Mouse (Mus musculus): ENCODE measurements around the gene Gm11564.
"Not testable (repeated sequence)": the region's sequence is repeated elsewhere in the genome, so short reads cannot be mapped to it uniquely, and the experiment has no call there.

The Gm11564 gene

DNA sequence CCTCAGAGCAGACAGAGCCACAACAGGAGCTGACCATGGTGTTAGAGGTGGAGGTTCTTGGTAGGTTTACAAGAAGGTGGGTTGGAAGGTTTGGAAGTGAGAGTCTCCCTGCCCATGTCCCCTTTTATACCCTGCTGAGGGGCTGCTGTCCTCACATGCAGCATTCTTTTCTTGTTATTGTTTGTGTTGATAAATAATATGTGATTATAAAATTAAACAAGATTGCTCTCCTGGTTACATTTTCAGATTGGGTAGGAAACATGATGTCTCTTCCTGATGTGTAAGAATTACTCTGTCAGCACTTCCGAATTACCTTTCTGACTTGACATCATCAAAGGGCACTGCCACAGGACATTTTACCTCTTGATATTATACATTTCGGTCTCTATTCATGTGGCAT, at the start of gene Gm11564:
TSS of gene Gm11564 (minus strand) at position 101 of the 400 bp plus-strand sequence.
- not testable (repeated sequence) for ATAC-seq (ENCODE audit: insufficient number of reproducible peaks, low FRiP score, low TSS enrichment)

DNA sequence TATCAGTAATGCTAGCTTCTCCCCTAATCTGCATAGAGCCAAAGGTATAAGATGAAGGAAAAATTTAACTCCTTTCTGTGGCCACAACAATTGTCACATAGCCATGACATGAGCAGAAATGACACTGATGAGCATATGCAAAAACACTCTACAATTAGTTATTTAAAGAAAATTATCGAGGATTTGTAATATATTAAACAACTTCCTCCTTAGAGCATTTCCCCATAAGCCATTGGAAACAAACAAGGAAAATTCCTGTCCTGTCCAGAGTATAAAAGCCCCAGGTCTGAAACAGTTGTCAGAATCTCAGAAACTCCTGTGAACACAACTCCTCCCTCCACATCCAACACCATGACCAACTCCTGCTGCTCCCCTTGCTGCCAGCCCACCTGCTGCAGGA, 48.7 kb upstream of the Gm11564 start, which contains the start of gene Gm11559:
TSS of gene Gm11559 (plus strand) at position 301 of the 400 bp plus-strand sequence.
- ATAC-seq (ENCODE audit: insufficient number of reproducible peaks, low FRiP score, low TSS enrichment): not testable (repeated sequence)

- ATAC-seq (ENCODE audit: insufficient number of reproducible peaks, low FRiP score, low TSS enrichment): no peak
Observed at GRCm38 (mm10) chr11:99858761-99859160, 43.3 kb upstream of the Gm11564 start.

GRCm38 (mm10) chr11:99857617-99858016, 42.2 kb upstream of the Gm11564 start, which contains the start of gene Gm11568:
Gm11568 (plus strand) TSS chr11:99857917.
- no peak for ATAC-seq (ENCODE audit: insufficient number of reproducible peaks, low FRiP score, low TSS enrichment)

GRCm38 (mm10) chr11:99854121-99854520, 38.7 kb upstream of the Gm11564 start:
- ATAC-seq (ENCODE audit: insufficient number of reproducible peaks, low FRiP score, low TSS enrichment): no peak

DNA sequence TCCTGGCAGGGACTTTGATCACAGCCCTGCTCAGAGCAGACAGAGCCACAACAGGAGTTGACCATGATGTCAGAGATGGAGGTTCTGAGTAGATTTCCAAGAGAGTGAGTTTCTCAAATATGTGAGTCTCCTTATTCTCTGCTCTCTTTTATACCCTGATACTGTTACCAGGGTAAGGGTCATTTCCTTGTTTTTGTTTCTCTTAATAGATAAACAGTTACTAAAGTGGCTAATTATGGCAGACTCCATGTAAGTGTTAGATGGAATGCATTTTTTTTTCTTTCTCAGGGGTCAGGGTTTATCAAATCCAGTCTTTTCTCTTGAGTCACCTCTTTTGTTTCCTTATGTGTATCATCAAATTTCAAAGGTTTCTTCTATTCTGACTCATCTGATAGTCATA, 36.0 kb upstream of the Gm11564 start, which contains the start of gene Krtap4-16:
TSS of gene Krtap4-16 (minus strand) at position 101 of the 400 bp plus-strand sequence.
- no peak for ATAC-seq (ENCODE audit: insufficient number of reproducible peaks, low FRiP score, low TSS enrichment)

DNA sequence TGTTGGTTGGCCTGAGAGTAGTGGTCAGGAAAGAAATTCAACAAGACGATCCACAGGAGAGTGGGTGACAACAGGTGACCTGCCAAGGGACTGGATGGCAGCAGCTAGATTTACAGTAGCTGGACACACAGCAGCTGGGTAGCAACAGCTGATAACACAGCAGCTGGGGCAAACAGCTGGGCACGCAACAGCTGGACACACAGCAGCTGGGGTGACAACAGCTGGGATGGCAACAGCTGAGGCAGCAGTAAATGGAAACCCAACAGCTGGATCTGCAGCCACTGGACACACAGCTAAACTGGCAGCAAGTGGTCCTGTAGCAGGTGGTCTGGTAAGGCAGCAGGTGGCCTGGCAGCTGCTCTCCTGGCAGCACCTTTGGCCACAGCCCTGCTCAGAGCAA, 31.3 kb upstream of the Gm11564 start:
- no peak for ATAC-seq (ENCODE audit: insufficient number of reproducible peaks, low FRiP score, low TSS enrichment)

DNA sequence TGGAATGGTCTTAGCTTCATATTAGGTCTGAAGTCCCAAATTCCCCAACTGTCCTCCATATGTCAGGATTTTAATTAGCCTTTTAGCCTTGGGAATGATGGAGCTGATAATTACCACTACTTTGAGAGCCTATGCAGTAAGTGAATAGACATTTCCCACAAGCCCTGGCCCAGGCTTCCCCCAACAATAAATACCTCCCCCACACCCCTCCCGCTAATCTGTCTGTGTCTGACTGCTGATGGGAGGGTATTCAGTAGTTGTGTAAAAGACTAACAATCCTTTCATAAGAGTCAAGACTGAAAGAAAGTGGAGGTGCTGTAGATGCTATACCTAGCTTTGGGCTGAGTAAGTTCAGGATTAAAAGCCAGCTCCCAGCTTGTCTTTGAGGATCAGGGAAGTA, 26.7 kb upstream of the Gm11564 start:
- ATAC-seq (ENCODE audit: insufficient number of reproducible peaks, low FRiP score, low TSS enrichment): no peak

DNA sequence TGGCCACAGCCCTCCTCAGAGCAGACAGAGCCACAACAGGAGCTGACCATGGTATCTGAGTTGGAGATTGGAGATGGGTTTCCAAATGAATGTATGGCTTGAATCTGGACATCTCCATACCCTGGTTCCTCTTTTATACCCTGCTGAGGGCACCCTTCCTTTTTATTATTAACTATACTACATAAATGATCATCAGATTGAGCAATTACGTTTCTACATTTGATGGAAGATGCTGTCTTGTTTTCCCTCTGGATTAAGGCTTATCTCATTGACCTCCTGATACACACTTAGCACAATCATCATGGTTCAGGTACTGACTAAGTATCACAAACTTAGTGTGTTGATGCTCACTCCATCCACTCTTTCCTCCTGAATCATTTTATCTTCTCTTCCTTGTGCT, 22.5 kb upstream of the Gm11564 start, which contains the start of gene 2300003K06Rik:
TSS of gene 2300003K06Rik (minus strand) at position 101 of the 400 bp plus-strand sequence.
- no peak for ATAC-seq (ENCODE audit: insufficient number of reproducible peaks, low FRiP score, low TSS enrichment)

DNA sequence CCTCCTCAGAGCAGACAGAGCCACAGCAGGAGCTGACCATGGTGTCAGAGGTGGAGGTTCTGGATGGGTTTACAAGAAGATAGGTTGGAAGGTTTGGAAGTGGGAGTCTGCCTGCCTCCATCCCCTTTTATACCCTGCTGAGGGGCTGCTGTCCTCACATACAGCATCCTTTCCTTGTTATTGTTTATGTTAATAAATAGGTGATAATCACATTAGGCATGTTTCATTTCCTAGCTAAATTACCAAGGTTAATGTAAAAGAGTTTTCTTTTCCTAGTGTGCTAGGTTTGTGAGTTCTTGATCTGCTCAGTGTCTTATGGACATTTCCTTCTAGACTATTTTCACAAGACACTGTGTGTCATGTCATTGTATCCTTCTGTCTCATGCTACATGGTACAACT, 5.7 kb downstream of the Gm11564 start, which contains the start of gene Krtap4-13:
TSS of gene Krtap4-13 (minus strand) at position 101 of the 400 bp plus-strand sequence.
- not testable (repeated sequence) for ATAC-seq (ENCODE audit: insufficient number of reproducible peaks, low FRiP score, low TSS enrichment)

GRCm38 (mm10) chr11:99804346-99804745, 11.1 kb downstream of the Gm11564 start, which contains the start of gene Gm11554:
Gm11554 (minus strand) TSS chr11:99804446.
- ATAC-seq (ENCODE audit: insufficient number of reproducible peaks, low FRiP score, low TSS enrichment): not testable (repeated sequence)

DNA sequence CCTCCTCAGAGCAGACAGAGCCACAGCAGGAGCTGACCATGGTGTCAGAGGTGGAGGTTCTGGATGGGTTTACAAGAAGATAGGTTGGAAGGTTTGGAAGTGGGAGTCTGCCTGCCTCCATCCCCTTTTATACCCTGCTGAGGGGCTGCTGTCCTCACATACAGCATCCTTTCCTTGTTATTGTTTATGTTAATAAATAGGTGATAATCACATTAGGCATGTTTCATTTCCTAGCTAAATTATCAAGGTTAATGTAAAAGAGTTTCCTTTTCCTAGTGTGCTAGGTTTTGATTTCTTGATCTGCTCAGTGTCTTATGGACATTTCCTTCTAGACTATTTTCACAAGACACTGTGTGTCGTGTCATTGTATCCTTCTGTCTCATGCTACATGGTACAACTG, 16.6 kb downstream of the Gm11564 start, which contains the start of gene Gm11569:
TSS of gene Gm11569 (minus strand) at position 101 of the 400 bp plus-strand sequence.
- ATAC-seq (ENCODE audit: insufficient number of reproducible peaks, low FRiP score, low TSS enrichment): not testable (repeated sequence)

DNA sequence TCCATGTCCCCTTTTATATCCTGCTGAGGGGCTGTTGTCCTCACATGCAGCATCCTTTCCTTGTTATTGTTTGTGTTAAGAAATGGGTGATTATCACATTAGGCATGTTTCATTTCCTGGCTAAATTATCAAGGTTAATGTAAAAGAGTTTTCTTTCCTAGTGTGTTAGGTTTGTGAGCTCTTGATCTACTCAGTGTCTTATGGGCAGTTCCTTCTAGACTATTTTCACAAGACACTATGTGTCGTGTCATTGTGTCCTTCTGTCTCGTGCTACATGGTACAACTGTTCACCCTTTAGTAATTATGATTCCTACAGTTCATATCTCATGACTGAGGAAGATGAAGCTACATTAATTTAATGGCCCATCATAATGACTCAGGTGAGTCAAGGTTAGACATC, 22.1 kb downstream of the Gm11564 start, which contains the start of gene Gm11596:
TSS of gene Gm11596 (minus strand) at position 101 of the 400 bp plus-strand sequence.
- ATAC-seq (ENCODE audit: insufficient number of reproducible peaks, low FRiP score, low TSS enrichment): no peak

GRCm38 (mm10) chr11:99784900-99785299, 30.6 kb downstream of the Gm11564 start, which contains the start of gene Krtap4-9:
Krtap4-9 (plus strand) TSS chr11:99785200.
- not testable (repeated sequence) for ATAC-seq (ENCODE audit: insufficient number of reproducible peaks, low FRiP score, low TSS enrichment)

GRCm38 (mm10) chr11:99780604-99781003, 34.9 kb downstream of the Gm11564 start, which contains the start of gene Krtap4-8:
Krtap4-8 (minus strand) TSS chr11:99780704.
- no peak for ATAC-seq (ENCODE audit: insufficient number of reproducible peaks, low FRiP score, low TSS enrichment)

- ATAC-seq (ENCODE audit: insufficient number of reproducible peaks, low FRiP score, low TSS enrichment): no peak
Observed at GRCm38 (mm10) chr11:99778401-99778800, 37.1 kb downstream of the Gm11564 start.

GRCm38 (mm10) chr11:99772813-99773212, 42.7 kb downstream of the Gm11564 start, which contains the start of gene Gm11595:
Gm11595 (minus strand) TSS chr11:99772913.
- not testable (repeated sequence) for ATAC-seq (ENCODE audit: insufficient number of reproducible peaks, low FRiP score, low TSS enrichment)

- no peak for ATAC-seq (ENCODE audit: insufficient number of reproducible peaks, low FRiP score, low TSS enrichment)
Observed at GRCm38 (mm10) chr11:99768410-99768809, 47.1 kb downstream of the Gm11564 start.
